Mouse (Mus musculus) heart, adult 18-20 months (tissue): ENCODE measurements around the gene Gins3. TPM values are rescaled to one million over a fixed set of nuclear protein-coding genes. Genes with fewer than 3 reads are reported as not detected.

Experiments used
- total RNA-seq, 2 experiments: library from RNA; stranded (reverse); gene quantifications; 2 replicates each; pipeline ENCODE4 v1.2.3; 2021

Gene Gins3
- total RNA-seq, 2 experiments from 2014 or later = 0.97 to 1.2 TPM

Other genes starting within 250 kb of the Gins3 start
- gene Cfap20, start 198.6 kb upstream of the Gins3 start, total RNA-seq = 10 to 100 TPM; 17.5 to 25.3 TPM
- gene Csnk2a2, start 143.4 kb upstream of the Gins3 start, total RNA-seq = 10 to 100 TPM; 30.2 to 34.7 TPM
- under 1 TPM in 1 of 2 experiments, not detected in 1; 0.23 TPM for gene Ccdc113, start 99.4 kb upstream of the Gins3 start, total RNA-seq
- not detected for gene Prss54, start 57.1 kb upstream of the Gins3 start, total RNA-seq
- gene Ndrg4, start 43.5 kb downstream of the Gins3 start, total RNA-seq = 100 to 1,000 TPM; 144 to 150 TPM
- 10 to 100 TPM; 15.8 to 21.0 TPM for gene Setd6, start 82.4 kb downstream of the Gins3 start, total RNA-seq
- gene Cnot1, start 174.0 kb downstream of the Gins3 start, total RNA-seq = 100 to 1,000 TPM in 1 of 2 experiments, 10 to 100 TPM in 1; 99.8 to 110 TPM
- gene Sap18b, start 191.9 kb downstream of the Gins3 start, total RNA-seq = 10 to 100 TPM; 90.8 to 97.5 TPM
- gene Slc38a7, start 220.1 kb downstream of the Gins3 start, total RNA-seq = 10 to 100 TPM; 10.7 to 11.3 TPM